Mouse (Mus musculus) testis, adult 2 months (tissue): Measurements from ENCODE around the gene Proca1.

Source experiments
- CTCF ChIP-seq: fragments of 200-500 bp; IDR thresholded peaks from 2 replicates; pipeline ENCODE4 v1.5.1; 2012; ENCODE audit warnings: low read depth, mild to moderate bottlenecking, inconsistent platforms, low read length, moderate library complexity; ENCODE audit not compliant: control insufficient read depth, insufficient read depth, insufficient replicate concordance
- POLR2A ChIP-seq: fragments of 200-500 bp; IDR thresholded peaks from 2 replicates; pipeline ENCODE4 v1.6.1; 2012; ENCODE audit warnings: low read depth, mild to moderate bottlenecking, inconsistent platforms, low read length, moderate library complexity; ENCODE audit not compliant: control insufficient read depth

GRCm38 (mm10) chr11:78161968-78162367, 31.2 kb upstream of the Proca1 start:
- TF ChIP-seq CTCF = no peak
- no peak for TF ChIP-seq POLR2A
